Mouse (Mus musculus) left cerebral cortex, postnatal 10 days (tissue): ENCODE measurements around the gene Pten. TPM values are rescaled to one million over a fixed set of nuclear protein-coding genes. Genes with fewer than 3 reads are reported as not detected.

Source experiments
- DNase-seq, 2 experiments: peaks; one replicate each; pipeline ENCODE4 v3.0.0; 2021 to 2022; ENCODE audit warnings: low spot score in 2 of 2, mixed read lengths in 1 of 2; ENCODE audit errors: extremely low spot score in 1 of 2
- intact Hi-C: fragments of 180-260 bp; cut with DNase I; formaldehyde crosslinking; loops from one replicate; pipeline ENCODE4 v1.15.1; 2025
- total RNA-seq, 2 experiments: library from RNA; stranded (reverse); gene quantifications; 2 replicates each; pipeline ENCODE4 v1.2.3; 2021

The Pten gene
- total RNA-seq, 2 experiments from 2014 or later: 156 to 162 TPM

- intact Hi-C loops: no loop called here
- no peak for DNase-seq
Measured at GRCm38 (mm10) chr19:32867181-32867897, 110.0 kb downstream of the Pten start.

GRCm38 (mm10) chr19:32868560-32868959, 111.3 kb downstream of the Pten start:
- intact Hi-C loops: no loop called here
- no peak for DNase-seq

- no peak for DNase-seq
- intact Hi-C loops: no loop called here
Measured at GRCm38 (mm10) chr19:32869053-32869680, 111.9 kb downstream of the Pten start.

GRCm38 (mm10) chr19:32873904-32874637, 116.8 kb downstream of the Pten start:
- peak in 1 of 2 experiments; percentile 18 for DNase-seq
- intact Hi-C loops: no loop called here

Other genes with a start within 250 kb of the Pten start
- gene Papss2, start 161.7 kb upstream of the Pten start, total RNA-seq: 1 to 10 TPM; 4.5 to 4.9 TPM
- 100 to 1,000 TPM; 111 to 124 TPM for gene Atad1, start 17.7 kb upstream of the Pten start, total RNA-seq